Mouse (Mus musculus) liver, embryonic 11.5 days (tissue): ENCODE data around the gene Clec1b. TPM values are rescaled to one million over a fixed set of nuclear protein-coding genes. Genes with fewer than 3 reads are reported as not detected.

Experiments used
- ATAC-seq: fragments of 200-750 bp; cut with Nextera tagmentation; replicated peaks from 2 replicates; pipeline ENCODE4 v1.8.0; 2017; ENCODE audit warnings: moderate number of reproducible peaks, mild to moderate bottlenecking, moderate TSS enrichment, moderate library complexity; ENCODE audit not compliant: low FRiP score
- DNase-seq: peaks from one replicate; pipeline ENCODE4 v3.0.0-alpha.2; 2017; ENCODE audit warnings: low spot score
- H3K27ac ChIP-seq: fragments of 300-500 bp; sonication (generic); 2 replicates; pipeline ENCODE4 v1.5.1; 2014; ENCODE audit warnings: mild to moderate bottlenecking, low read depth, low read length, control low read depth
- H3K27me3 ChIP-seq: fragments of 300-500 bp; sonication (generic); replicated peaks from 2 replicates; pipeline ENCODE4 v1.6.1; 2014; ENCODE audit warnings: low read length, mixed read lengths; ENCODE audit not compliant: control insufficient read depth, insufficient read depth
- H3K36me3 ChIP-seq: fragments of 300-500 bp; sonication (generic); 2 replicates; pipeline ENCODE4 v1.6.1; 2014; ENCODE audit warnings: mild to moderate bottlenecking, low read length, moderate library complexity, mixed read lengths; ENCODE audit not compliant: control insufficient read depth, insufficient read depth
- H3K4me1 ChIP-seq: fragments of 300-500 bp; sonication (generic); replicated peaks from 2 replicates; pipeline ENCODE4 v1.6.1; 2014; ENCODE audit warnings: low read length, mixed read lengths; ENCODE audit not compliant: control insufficient read depth, insufficient read depth
- H3K4me2 ChIP-seq: fragments of 300-500 bp; sonication (generic); 2 replicates; pipeline ENCODE4 v1.6.1; 2014; ENCODE audit warnings: mild to moderate bottlenecking, control low read depth, moderate library complexity
- H3K4me3 ChIP-seq: fragments of 300-500 bp; sonication (generic); 2 replicates; pipeline ENCODE4 v1.5.1; 2014; ENCODE audit warnings: low read depth, low read length, control low read depth
- H3K9ac ChIP-seq: fragments of 300-500 bp; sonication (generic); 2 replicates; pipeline ENCODE4 v1.6.1; 2014; ENCODE audit warnings: low read depth, low read length, control low read depth
- H3K9me3 ChIP-seq: fragments of 300-500 bp; sonication (generic); 2 replicates; pipeline ENCODE4 v1.6.1; 2016; ENCODE audit warnings: low read length, inconsistent platforms, mixed read lengths; ENCODE audit not compliant: control insufficient read depth
- WGBS: fragments of 180-500 bp; shearing (Covaris S2); extraction: QIAGEN DNeasy Blood & Tissue Kit; methylation state at CpG from one replicate; pipeline ENCODE4 v1.1.7; 2014; 5-methylcytosine and 5-hydroxymethylcytosine counted together
- polyA plus RNA-seq: library from polyadenylated mRNA; unstranded; fragments of >200 nt; fragmentation: Nextera tagmentation; extraction: Ambion mirVana; gene quantifications from 2 replicates; pipeline ENCODE4 v1.2.1, GENCODE M21; 2014

The Clec1b gene
- polyA plus RNA-seq, 1 experiment from 2014 or later: 39.8 TPM

DNA sequence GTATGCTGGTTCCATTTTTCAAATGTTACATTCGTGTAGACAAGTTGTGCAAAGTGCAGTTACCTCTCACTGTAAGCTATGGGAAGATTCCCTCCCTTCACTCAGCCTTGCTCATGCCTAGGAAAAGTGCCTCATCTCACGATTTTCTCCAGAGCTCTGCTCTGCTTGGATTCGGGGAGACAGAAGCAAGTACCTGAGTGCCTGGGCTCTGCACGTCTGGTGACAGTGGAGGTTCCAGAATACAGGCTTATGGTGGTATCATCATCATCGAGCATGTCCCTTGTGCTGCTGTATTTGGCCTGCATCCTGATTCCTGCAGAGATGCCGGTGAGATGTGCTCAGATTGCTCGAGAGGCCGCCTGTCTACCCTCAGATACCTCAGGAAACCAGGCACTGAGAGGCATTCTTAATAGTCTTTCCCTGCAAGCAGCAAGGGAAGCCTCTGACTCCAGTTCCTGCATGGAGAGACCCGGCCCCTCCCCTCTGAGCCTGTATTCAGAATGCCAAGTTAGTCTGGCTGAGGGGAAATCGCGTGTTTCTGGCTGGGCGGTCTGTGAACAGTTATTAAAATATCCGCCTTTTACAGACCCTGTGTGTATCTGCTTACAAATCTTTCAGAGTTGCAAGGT, 54.4 kb downstream of the Clec1b start, which contains the start of gene Clec1a:
Gene Clec1a, minus strand, starts transcription at position 590 of the 629 bp plus-strand sequence.
- DNase-seq: no peak
- H3K27me3 ChIP-seq: no peaks in the 10 kb centered on the region
- H3K9ac ChIP-seq: no peak within 1 kb of the TSS
- ATAC-seq: no peak
- H3K27ac ChIP-seq: no peak within 1 kb of the TSS
- no peak within 1 kb of the TSS for H3K4me3 ChIP-seq
- H3K4me2 ChIP-seq: no peak within 1 kb of the TSS
- H3K36me3 ChIP-seq: no peaks in the 10 kb centered on the region
- H3K9me3 ChIP-seq: no peaks in the 10 kb centered on the region
- H3K4me1 ChIP-seq: no peaks in the 10 kb centered on the region
- 68% methylated on average over 13 of the region's 13 CpGs for WGBS

Other genes with a start within 250 kb of the Clec1b start
- not detected in 2 replicates for gene Clec2d, start 216.7 kb upstream of the Clec1b start, polyA plus RNA-seq
- gene Cd69, start 121.9 kb upstream of the Clec1b start, polyA plus RNA-seq: 0.96 and 1.1 TPM in 2 replicates
- not detected in 2 replicates for gene 4922502D21Rik, start 65.5 kb upstream of the Clec1b start, polyA plus RNA-seq
- 1.7 and 2.7 TPM in 2 replicates for gene Clec12a, start 54.6 kb upstream of the Clec1b start, polyA plus RNA-seq
- not detected in 2 replicates for gene Clec12b, start 11.4 kb upstream of the Clec1b start, polyA plus RNA-seq
- 0.56 and 0.67 TPM in 2 replicates for gene Clec9a, start 11.6 kb downstream of the Clec1b start, polyA plus RNA-seq
- 0.38 and 0.65 TPM in 2 replicates for gene Clec1a, start 54.7 kb downstream of the Clec1b start, polyA plus RNA-seq
- gene Olr1, start 109.9 kb downstream of the Clec1b start, polyA plus RNA-seq: 0.71 and 1.1 TPM in 2 replicates
- not detected in 2 replicates for gene Tmem52b, start 115.3 kb downstream of the Clec1b start, polyA plus RNA-seq
- 16.6 and 17.7 TPM in 2 replicates for gene Gabarapl1, start 135.9 kb downstream of the Clec1b start, polyA plus RNA-seq
- gene Klre1, start 180.6 kb downstream of the Clec1b start, polyA plus RNA-seq: not detected in 2 replicates
- not detected in 2 replicates for gene Klrd1, start 194.5 kb downstream of the Clec1b start, polyA plus RNA-seq
- not detected in 2 replicates for gene Klrk1, start 226.6 kb downstream of the Clec1b start, polyA plus RNA-seq
- not detected in 2 replicates for gene Klrc3, start 246.0 kb downstream of the Clec1b start, polyA plus RNA-seq